Mouse (Mus musculus) spleen, adult 2 months (tissue): ENCODE data around the gene Pfkfb4. TPM values are rescaled to one million over a fixed set of nuclear protein-coding genes. Genes with fewer than 3 reads are reported as not detected.

Source experiments
- DNase-seq, 2 experiments: peaks; one replicate each; pipeline versions ENCODE4 v3.0.0 to v3.0.0-alpha.2; 2012 to 2021; ENCODE audit warnings: low spot score in 2 of 2, low read depth in 1 of 2
- H3K27ac ChIP-seq: fragments of 200-500 bp; 2 replicates; pipeline ENCODE4 v1.5.1; 2012; ENCODE audit warnings: low read length, inconsistent platforms; ENCODE audit not compliant: insufficient read depth
- H3K27me3 ChIP-seq: fragments of 200-500 bp; 2 replicates; pipeline ENCODE4 v1.6.1; 2012; ENCODE audit warnings: mild to moderate bottlenecking, moderate library complexity, low read length, inconsistent platforms; ENCODE audit not compliant: control insufficient read depth, insufficient read depth
- H3K36me3 ChIP-seq: fragments of 200-500 bp; 2 replicates; pipeline ENCODE4 v1.6.1; 2012; ENCODE audit warnings: mild to moderate bottlenecking, low read length, inconsistent platforms; ENCODE audit not compliant: control insufficient read depth, insufficient read depth
- H3K4me1 ChIP-seq: fragments of 200-500 bp; 2 replicates; pipeline ENCODE4 v1.6.1; 2011; ENCODE audit warnings: inconsistent platforms; ENCODE audit not compliant: control insufficient read depth, insufficient read depth, insufficient read length
- H3K4me3 ChIP-seq: fragments of 200-500 bp; 2 replicates; pipeline ENCODE4 v1.5.1; 2011; ENCODE audit warnings: mild to moderate bottlenecking, inconsistent platforms; ENCODE audit not compliant: insufficient read depth, insufficient read length; ENCODE audit errors: extremely low read depth
- CTCF ChIP-seq: fragments of 200-500 bp; IDR thresholded peaks from 2 replicates; pipeline ENCODE4 v1.5.1; 2011; ENCODE audit warnings: mild to moderate bottlenecking, inconsistent platforms; ENCODE audit not compliant: insufficient read depth, insufficient read length, insufficient replicate concordance; ENCODE audit errors: extremely low read depth
- POLR2A ChIP-seq: fragments of 200-500 bp; IDR thresholded peaks from 2 replicates; pipeline ENCODE4 v1.6.1; 2011; ENCODE audit warnings: low read depth, low read length, inconsistent platforms
- WGBS: fragments of 180-500 bp; shearing (Covaris S2); methylation state at CpG from one replicate; pipeline ENCODE4 v1.1.7; 2018; 5-methylcytosine and 5-hydroxymethylcytosine counted together
- polyA plus RNA-seq: library from polyadenylated mRNA; depleted of rRNA; stranded (reverse); fragments of >200 nt; gene quantifications from 2 replicates; pipeline ENCODE4 v1.2.3, GENCODE M21; 2012

Gene Pfkfb4
- polyA plus RNA-seq, 1 experiment: 22.6 TPM

DNA sequence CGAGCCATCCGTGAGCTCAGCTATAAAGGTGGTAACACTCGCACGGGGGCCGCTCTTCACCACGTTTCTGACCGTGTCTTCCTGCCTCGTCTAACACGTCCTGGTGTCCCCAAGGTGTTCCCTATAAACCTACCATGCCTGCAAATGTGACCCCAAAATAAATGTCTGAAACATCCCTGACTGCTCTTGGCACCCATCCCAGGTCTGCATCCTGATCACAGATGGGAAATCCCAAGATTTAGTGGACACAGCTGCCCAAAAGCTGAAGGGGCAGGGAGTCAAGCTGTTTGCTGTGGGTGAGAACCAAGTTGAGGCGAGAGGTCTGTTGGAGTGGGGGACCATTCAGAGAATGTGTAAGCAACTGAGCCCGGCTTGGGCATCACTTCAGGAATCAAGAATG, 36.3 kb upstream of the Pfkfb4 start:
- no peak for TF ChIP-seq POLR2A
- no peak for TF ChIP-seq CTCF
- WGBS: 83% methylated on average over 11 of the region's 11 CpGs
- H3K27me3 ChIP-seq: no peaks in the 10 kb centered on the region
- H3K27ac ChIP-seq: no peak overlapping the region
- H3K36me3 ChIP-seq: no peaks in the 10 kb centered on the region; the same call in 1 of the 2 replicates
- H3K4me3 ChIP-seq: no peak overlapping the region
- H3K4me1 ChIP-seq: no peaks in the 10 kb centered on the region
- DNase-seq: no peak

DNA sequence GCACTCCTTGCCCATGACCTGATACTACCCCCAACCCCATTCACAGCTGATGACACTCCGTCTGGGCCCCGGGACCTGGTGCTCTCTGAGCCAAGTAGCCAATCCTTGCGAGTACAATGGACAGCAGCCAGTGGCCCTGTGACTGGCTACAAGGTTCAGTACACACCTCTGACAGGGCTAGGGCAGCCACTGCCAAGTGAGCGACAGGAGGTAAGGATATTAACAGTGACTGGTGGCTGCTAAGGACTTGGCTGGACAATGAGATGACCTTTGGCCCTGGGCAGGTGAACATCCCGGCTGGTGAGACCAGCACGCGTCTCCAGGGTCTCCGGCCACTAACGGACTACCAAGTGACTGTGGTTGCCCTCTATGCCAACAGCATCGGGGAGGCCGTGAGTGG, 35.7 kb upstream of the Pfkfb4 start:
- H3K27ac ChIP-seq: no peak overlapping the region
- H3K4me3 ChIP-seq: no peak overlapping the region
- no peaks in the 10 kb centered on the region for H3K4me1 ChIP-seq
- WGBS: 91% methylated on average over 11 of the region's 11 CpGs
- DNase-seq: no peak
- H3K27me3 ChIP-seq: no peaks in the 10 kb centered on the region
- H3K36me3 ChIP-seq: no peaks in the 10 kb centered on the region
- TF ChIP-seq POLR2A (no peak), CTCF (no peak)

DNA sequence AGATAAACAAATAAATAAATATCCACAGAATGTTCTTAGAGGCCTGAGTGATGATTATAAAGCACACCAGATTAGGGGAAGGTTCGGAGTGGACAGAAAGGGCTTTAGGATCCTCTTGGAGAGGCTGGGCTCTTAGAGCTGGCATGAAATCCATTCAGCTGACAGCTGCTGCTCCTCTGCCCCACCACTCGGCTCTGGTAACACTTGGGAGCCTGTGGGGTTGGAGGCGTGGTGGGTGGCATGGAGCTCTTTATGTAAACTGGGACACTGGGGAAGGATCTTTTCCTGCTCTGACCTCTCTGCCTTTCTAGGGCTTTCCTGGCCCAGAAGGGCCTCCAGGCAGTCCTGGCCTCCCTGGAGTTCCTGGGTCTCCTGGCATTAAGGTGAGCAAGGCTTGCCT, 28.0 kb upstream of the Pfkfb4 start:
- Histone ChIP-seq H3K36me3 (no peaks in the 10 kb centered on the region), H3K27ac (no peak overlapping the region), H3K4me1 (no peaks in the 10 kb centered on the region), H3K4me3 (no peak overlapping the region), H3K27me3 (no peaks in the 10 kb centered on the region)
- 86% methylated on average over 3 of the region's 3 CpGs for WGBS
- TF ChIP-seq POLR2A: no peak
- TF ChIP-seq CTCF: no peak
- no peak for DNase-seq

DNA sequence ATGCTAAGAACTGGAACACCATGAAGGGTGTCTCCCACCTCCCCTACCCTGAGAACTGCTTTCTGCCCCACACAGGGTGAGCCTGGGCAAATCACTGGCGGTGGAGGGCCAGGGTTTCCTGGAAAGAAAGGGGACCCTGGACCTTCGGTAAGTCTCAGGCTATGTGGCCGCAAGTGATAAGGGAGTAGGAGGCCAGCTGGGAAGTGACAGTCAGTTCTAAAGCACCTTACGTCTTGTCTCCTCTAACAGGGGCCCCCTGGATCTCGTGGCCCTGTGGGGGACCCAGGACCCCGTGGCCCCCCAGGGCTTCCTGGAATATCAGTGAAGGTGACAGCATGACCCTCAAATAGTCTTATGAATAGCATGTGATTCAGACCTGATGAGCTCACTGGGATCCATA, 27.2 kb upstream of the Pfkfb4 start:
- 77% methylated on average over 6 of the region's 6 CpGs for WGBS
- TF ChIP-seq POLR2A: no peak
- TF ChIP-seq CTCF: no peak

DNA sequence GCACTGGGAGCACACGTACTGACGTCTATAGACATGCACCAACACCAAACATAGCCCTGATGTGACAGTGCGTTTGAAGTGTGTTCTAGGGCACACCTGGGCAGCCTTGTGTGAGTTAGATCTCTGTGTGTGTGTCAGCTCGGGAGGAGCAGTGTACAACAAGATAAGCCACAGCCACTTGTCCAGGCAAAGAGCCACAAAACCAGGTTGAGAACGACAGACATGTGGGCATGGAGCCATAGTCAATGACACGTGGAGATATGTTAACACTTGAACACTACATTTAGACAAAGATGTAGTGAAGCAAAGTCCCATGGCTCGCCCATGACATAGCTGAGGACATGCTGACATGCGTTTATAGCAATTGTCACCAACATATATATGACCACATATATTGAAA, 21.0 kb upstream of the Pfkfb4 start:
- no peak for DNase-seq
- H3K4me1 ChIP-seq: no peaks in the 10 kb centered on the region
- H3K36me3 ChIP-seq: no peaks in the 10 kb centered on the region
- no peak for TF ChIP-seq POLR2A
- no peak overlapping the region for H3K27ac ChIP-seq
- no peak overlapping the region for H3K4me3 ChIP-seq
- no peaks in the 10 kb centered on the region for H3K27me3 ChIP-seq
- WGBS: 77% methylated on average over 8 of the region's 8 CpGs

More for the DNA sequence above, 27.2 kb upstream of the Pfkfb4 start:
- DNase-seq: no peak
- H3K36me3 ChIP-seq: no peaks in the 10 kb centered on the region
- H3K4me3 ChIP-seq: no peak overlapping the region
- no peak overlapping the region for H3K27ac ChIP-seq
- H3K27me3 ChIP-seq: no peaks in the 10 kb centered on the region
- no peaks in the 10 kb centered on the region for H3K4me1 ChIP-seq

DNA sequence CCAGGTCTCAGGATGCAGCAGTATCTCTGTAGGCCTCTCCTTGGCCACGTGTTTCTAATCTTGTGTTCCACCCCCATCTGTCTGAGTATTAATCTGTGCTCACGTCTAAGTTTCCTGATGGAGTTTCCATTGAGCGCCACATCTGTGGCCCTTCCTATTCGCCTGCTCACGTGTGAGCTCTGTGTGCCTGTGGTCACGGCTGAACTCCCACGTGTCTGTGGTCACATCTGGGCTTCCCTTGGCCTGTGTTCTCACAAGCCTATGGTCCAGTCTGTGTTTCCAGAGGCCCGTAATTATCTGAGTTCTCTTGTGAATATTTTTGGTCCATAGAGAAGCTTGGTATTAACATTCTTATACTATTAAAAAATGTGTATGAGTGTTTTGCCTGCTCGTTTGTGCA, 15.1 kb upstream of the Pfkfb4 start:
- Histone ChIP-seq H3K4me3 (no peak overlapping the region), H3K4me1 (no peaks in the 10 kb centered on the region), H3K27ac (no peak overlapping the region), H3K27me3 (no peaks in the 10 kb centered on the region), H3K36me3 (no peaks in the 10 kb centered on the region)
- no peak for TF ChIP-seq POLR2A
- TF ChIP-seq CTCF: no peak
- no peak for DNase-seq
- WGBS: 53% methylated on average over 9 of the region's 9 CpGs

DNA sequence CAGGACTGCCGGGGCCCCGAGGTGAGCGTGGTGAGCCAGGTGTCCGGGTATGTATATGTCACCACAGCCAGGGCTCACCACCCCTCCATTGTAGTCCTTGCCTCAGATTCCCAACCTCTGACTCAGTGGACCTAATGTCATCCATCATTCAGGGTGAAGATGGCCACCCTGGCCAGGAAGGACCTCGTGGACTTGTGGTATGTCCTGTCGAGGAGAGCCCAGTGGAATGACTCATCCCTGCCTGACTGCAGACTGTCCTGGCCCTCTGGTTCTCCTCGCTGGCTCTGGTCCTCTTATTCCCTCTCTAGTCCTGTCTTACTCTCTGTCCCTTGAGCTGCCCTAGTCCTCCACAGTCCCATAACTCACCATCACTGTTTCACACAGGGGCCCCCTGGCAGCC, 13.6 kb upstream of the Pfkfb4 start:
- Histone ChIP-seq H3K4me3 (no peak overlapping the region), H3K27ac (no peak overlapping the region), H3K27me3 (no peaks in the 10 kb centered on the region), H3K36me3 (no peaks in the 10 kb centered on the region), H3K4me1 (no peaks in the 10 kb centered on the region)
- no peak for TF ChIP-seq POLR2A
- TF ChIP-seq CTCF: no peak
- 68% methylated on average over 7 of the region's 7 CpGs for WGBS
- no peak for DNase-seq

DNA sequence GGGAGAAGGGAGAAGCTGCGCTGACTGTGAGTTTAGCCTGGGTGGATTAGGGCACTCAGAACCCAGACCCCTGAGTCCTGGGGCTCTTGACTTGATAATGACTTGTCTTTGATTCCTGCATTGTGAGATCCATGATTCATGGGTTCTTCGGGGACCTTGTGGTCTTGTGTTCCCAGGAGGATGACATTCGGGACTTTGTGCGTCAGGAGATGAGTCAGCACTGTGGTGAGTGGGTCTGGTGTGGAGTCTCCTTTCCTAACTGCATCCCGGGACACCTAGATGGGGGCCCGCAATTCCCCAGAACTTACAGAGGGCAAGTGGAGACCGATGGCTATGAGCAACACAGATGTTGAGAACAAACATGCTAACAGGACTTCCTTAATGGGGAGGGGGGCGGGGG, 9.1 kb upstream of the Pfkfb4 start:
- Histone ChIP-seq H3K4me1 (no peaks in the 10 kb centered on the region), H3K27ac (no peak overlapping the region), H3K4me3 (no peak overlapping the region), H3K27me3 (no peaks in the 10 kb centered on the region), H3K36me3 (no peaks in the 10 kb centered on the region)
- TF ChIP-seq CTCF: no peak
- TF ChIP-seq POLR2A: no peak
- 56% methylated on average over 8 of the region's 8 CpGs for WGBS
- no peak for DNase-seq
